Mouse (Mus musculus) stomach, embryonic 16.5 days (tissue): Measurements from ENCODE around the gene Coa3. TPM values are rescaled to one million over a fixed set of nuclear protein-coding genes. Genes with fewer than 3 reads are reported as not detected.
A peak's percentile ranks its signal among the peaks of the same experiment; 100 is the strongest.

Experiments
- ATAC-seq: fragments of 200-750 bp; cut with Nextera tagmentation; 2 replicates; pipeline ENCODE4 v1.8.0; 2017; ENCODE audit warnings: moderate number of reproducible peaks, moderate TSS enrichment; ENCODE audit not compliant: insufficient read depth, low FRiP score
- H3K27ac ChIP-seq: fragments of 300-500 bp; sonication (generic); 2 replicates; pipeline ENCODE4 v1.5.1; 2014; ENCODE audit warnings: low read length
- H3K27me3 ChIP-seq: fragments of 300-500 bp; sonication (generic); 2 replicates; pipeline ENCODE4 v1.6.1; 2014; ENCODE audit warnings: low read length, control low read depth, mixed read lengths; ENCODE audit not compliant: control insufficient read depth, insufficient read depth
- H3K36me3 ChIP-seq: fragments of 300-500 bp; sonication (generic); 2 replicates; pipeline ENCODE4 v1.6.1; 2014; ENCODE audit warnings: low read length; ENCODE audit not compliant: control insufficient read depth, insufficient read depth
- H3K4me1 ChIP-seq: fragments of 300-500 bp; sonication (generic); 2 replicates; pipeline ENCODE4 v1.6.1; 2014; ENCODE audit warnings: low read length, control low read depth, mixed read lengths; ENCODE audit not compliant: control insufficient read depth, insufficient read depth
- H3K4me2 ChIP-seq: fragments of 300-500 bp; sonication (generic); 2 replicates; pipeline ENCODE4 v1.6.1; 2014; ENCODE audit warnings: low read depth, low read length, mixed read lengths
- H3K4me3 ChIP-seq: fragments of 300-500 bp; sonication (generic); replicated peaks from 2 replicates; pipeline ENCODE4 v1.5.1; 2014; ENCODE audit warnings: mild to moderate bottlenecking, low read length
- H3K9ac ChIP-seq: fragments of 300-500 bp; sonication (generic); 2 replicates; pipeline ENCODE4 v1.6.1; 2014; ENCODE audit warnings: low read length
- H3K9me3 ChIP-seq: fragments of 300-500 bp; sonication (generic); replicated peaks from 2 replicates; pipeline ENCODE4 v1.6.1; 2016; ENCODE audit warnings: low read length, control low read depth; ENCODE audit not compliant: control insufficient read depth
- WGBS: fragments of 180-500 bp; shearing (Covaris S2); extraction: QIAGEN DNeasy Blood & Tissue Kit; methylation state at CpG from one replicate; pipeline ENCODE4 v1.1.7; 2014; 5-methylcytosine and 5-hydroxymethylcytosine counted together
- polyA plus RNA-seq: library from polyadenylated mRNA; unstranded; fragments of >200 nt; fragmentation: Nextera tagmentation; extraction: Ambion mirVana; gene quantifications from 2 replicates; pipeline ENCODE4 v1.2.1, GENCODE M21; 2015

The Coa3 gene
- polyA plus RNA-seq, 1 experiment from 2014 or later = 197 TPM

DNA sequence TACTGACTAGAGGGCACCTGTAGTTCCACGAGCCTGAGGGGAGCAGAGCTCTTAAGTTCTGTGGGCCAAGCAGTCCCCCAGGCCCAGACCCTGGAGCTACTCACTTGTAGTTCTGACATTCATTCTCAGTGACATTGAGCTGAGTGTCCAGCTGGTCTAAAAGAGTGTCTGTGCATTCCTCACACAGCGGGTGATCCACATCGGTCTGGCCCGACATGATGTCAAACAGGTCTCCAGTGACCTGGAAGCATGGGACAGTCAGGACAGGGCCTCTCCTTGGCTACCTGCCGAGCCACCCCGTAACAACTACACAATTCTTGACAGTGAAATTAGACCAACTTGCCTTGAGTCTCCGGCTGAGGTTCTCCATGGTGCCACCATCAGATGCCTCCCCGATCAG, 16.3 kb upstream of the Coa3 start:
- H3K4me2 ChIP-seq = no peak overlapping the region
- no peak overlapping the region for H3K9ac ChIP-seq
- no peak overlapping the region for H3K27ac ChIP-seq
- no peak overlapping the region for H3K4me3 ChIP-seq
- no peaks in the 10 kb centered on the region for H3K27me3 ChIP-seq
- H3K4me1 ChIP-seq = no peaks in the 10 kb centered on the region
- WGBS = 94% methylated on average over 8 of the region's 8 CpGs
- no peaks in the 10 kb centered on the region for H3K9me3 ChIP-seq
- peaks cover 13% of the 10 kb centered on the region; the same call in 1 of the 2 replicates for H3K36me3 ChIP-seq
- ATAC-seq = no peak

GRCm38 (mm10) chr11:101291231-101291630, 12.3 kb upstream of the Coa3 start:
- Histone ChIP-seq H3K36me3 (peaks cover 13% of the 10 kb centered on the region), H3K4me3 (no peak overlapping the region), H3K27ac (no peak overlapping the region), H3K4me1 (no peaks in the 10 kb centered on the region), H3K9ac (no peak overlapping the region), H3K9me3 (no peaks in the 10 kb centered on the region), H3K4me2 (no peak overlapping the region), H3K27me3 (no peaks in the 10 kb centered on the region)
- ATAC-seq = no peak
- WGBS = 93% methylated on average over 8 of the region's 8 CpGs

GRCm38 (mm10) chr11:101287306-101287705, 8.4 kb upstream of the Coa3 start:
- Histone ChIP-seq H3K27ac (no peak overlapping the region), H3K36me3 (peaks cover 6% of the 10 kb centered on the region), H3K4me2 (no peak overlapping the region)

GRCm38 (mm10) chr11:101283805-101284204, 4.9 kb upstream of the Coa3 start:
- ATAC-seq = no peak
- no peak overlapping the region for H3K4me2 ChIP-seq
- no peak overlapping the region for H3K9ac ChIP-seq
- H3K27ac ChIP-seq = no peak overlapping the region
- peaks cover 14% of the 10 kb centered on the region for H3K4me1 ChIP-seq
- no peak overlapping the region for H3K4me3 ChIP-seq
- 64% methylated on average over 4 of the region's 4 CpGs for WGBS
- no peaks in the 10 kb centered on the region for H3K27me3 ChIP-seq
- H3K9me3 ChIP-seq = no peaks in the 10 kb centered on the region
- H3K36me3 ChIP-seq = no peaks in the 10 kb centered on the region; the same call in 1 of the 2 replicates

More at GRCm38 (mm10) chr11:101287306-101287705, 8.4 kb upstream of the Coa3 start:
- ATAC-seq = no peak
- H3K9ac ChIP-seq = no peak overlapping the region
- WGBS = 74% methylated on average over 9 of the region's 9 CpGs
- no peaks in the 10 kb centered on the region for H3K9me3 ChIP-seq
- H3K4me1 ChIP-seq = peaks cover 10% of the 10 kb centered on the region; the same call in 1 of the 2 replicates
- no peaks in the 10 kb centered on the region for H3K27me3 ChIP-seq
- H3K4me3 ChIP-seq = no peak overlapping the region

- ATAC-seq = no peak
- H3K4me3 ChIP-seq = no peak overlapping the region
- 32% methylated on average over 5 of the region's 5 CpGs for WGBS
- no peak overlapping the region for H3K9ac ChIP-seq
- no peaks in the 10 kb centered on the region for H3K27me3 ChIP-seq
- H3K4me2 ChIP-seq = no peak overlapping the region
- no peak overlapping the region for H3K27ac ChIP-seq
- no peaks in the 10 kb centered on the region for H3K9me3 ChIP-seq
- no peaks in the 10 kb centered on the region; the same call in 1 of the 2 replicates for H3K36me3 ChIP-seq
- H3K4me1 ChIP-seq = peaks cover 17% of the 10 kb centered on the region
These were observed 4.0 kb upstream of the Coa3 start for GRCm38 (mm10) chr11:101282896-101283295.

DNA sequence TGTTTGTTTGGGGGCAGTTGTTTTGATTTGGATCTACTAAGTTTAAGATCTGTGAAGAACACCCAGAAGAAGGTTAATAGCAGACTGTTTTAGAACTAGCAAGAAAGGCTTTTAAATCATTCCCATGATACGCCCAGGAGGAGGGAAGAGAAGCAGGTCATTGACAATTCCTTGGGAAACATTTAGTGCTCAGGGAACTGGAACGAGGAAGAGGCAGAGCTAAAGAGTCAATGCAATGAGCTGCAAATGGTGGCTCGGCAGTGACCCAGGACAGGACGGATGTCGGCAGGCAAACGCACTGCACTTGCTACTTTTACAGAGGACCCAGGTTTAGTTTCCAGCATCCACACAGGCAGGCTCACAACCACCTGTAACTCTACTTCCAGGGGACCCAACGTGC, 1.9 kb upstream of the Coa3 start:
- Histone ChIP-seq H3K4me3 (no peak overlapping the region), H3K27me3 (no peaks in the 10 kb centered on the region), H3K36me3 (no peaks in the 10 kb centered on the region), H3K9ac (no peak overlapping the region), H3K4me2 (no peak overlapping the region), H3K4me1 (peaks cover 35% of the 10 kb centered on the region), H3K9me3 (no peaks in the 10 kb centered on the region), H3K27ac (no peak overlapping the region)
- WGBS = 47% methylated on average over 7 of the region's 7 CpGs
- ATAC-seq = no peak

- Histone ChIP-seq H3K4me3 (peak overlapping the region; percentile 61), H3K4me2 (peak overlapping the region; percentile 88), H3K9ac (peak overlapping the region; percentile 48), H3K36me3 (no peaks in the 10 kb centered on the region), H3K27me3 (no peaks in the 10 kb centered on the region), H3K4me1 (peaks cover 35% of the 10 kb centered on the region), H3K9me3 (no peaks in the 10 kb centered on the region), H3K27ac (no peak overlapping the region)
- 54% methylated on average over 14 of the region's 14 CpGs for WGBS
- no peak for ATAC-seq
These were observed 267 bp upstream of the Coa3 start for GRCm38 (mm10) chr11:101279193-101279569.

DNA sequence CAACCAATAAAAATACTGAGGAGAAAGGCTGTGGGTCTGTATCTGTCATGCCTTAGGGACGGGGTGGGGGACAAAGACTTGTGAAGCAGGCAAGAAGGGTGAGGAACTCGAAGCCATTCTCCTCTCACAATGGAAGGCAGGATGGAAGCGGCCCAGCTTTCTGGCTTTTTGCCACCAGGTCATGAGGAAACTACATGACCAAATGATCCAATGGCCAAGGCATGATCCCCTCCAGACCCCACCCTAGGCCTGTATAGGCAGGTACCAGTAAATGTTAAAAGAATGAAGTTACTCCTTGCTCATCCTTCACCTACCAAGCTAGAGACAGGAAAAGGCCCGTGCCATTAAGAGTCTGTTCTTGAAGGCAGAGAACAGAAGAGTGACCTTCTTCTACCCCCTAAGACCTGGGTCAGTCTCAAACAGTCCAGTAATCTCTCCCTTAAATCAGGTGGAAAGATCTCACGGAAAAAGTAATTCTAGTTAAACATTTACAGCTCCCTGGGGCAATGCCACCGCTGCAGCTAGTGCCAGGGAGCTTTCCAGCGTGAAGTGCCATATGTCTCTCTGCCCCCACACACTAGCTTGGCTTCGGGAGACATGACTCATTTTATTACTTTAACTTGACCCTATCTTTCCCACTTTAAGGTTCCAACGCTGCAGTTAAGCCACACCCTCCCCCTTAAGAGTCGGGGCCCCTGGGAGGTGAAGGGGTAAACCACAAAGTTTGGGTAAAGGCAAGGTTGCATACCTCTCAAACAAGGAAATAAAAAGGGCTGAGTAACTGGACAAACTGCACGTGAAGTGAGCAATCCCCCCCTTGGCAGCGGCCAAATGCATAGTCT, 1.3 kb downstream of the Coa3 start:
- WGBS = 45% methylated on average over 12 of the region's 12 CpGs
- Histone ChIP-seq H3K36me3 (no peaks in the 10 kb centered on the region), H3K27ac (peak overlapping the region; percentile 83), H3K4me1 (peaks cover 26% of the 10 kb centered on the region), H3K4me3 (peak overlapping the region; percentile 61), H3K27me3 (no peaks in the 10 kb centered on the region), H3K9me3 (no peaks in the 10 kb centered on the region), H3K9ac (peak overlapping the region; percentile 77), H3K4me2 (peak overlapping the region; percentile 88)
- peak; percentile 49; the same call in 1 of the 2 replicates for ATAC-seq

DNA sequence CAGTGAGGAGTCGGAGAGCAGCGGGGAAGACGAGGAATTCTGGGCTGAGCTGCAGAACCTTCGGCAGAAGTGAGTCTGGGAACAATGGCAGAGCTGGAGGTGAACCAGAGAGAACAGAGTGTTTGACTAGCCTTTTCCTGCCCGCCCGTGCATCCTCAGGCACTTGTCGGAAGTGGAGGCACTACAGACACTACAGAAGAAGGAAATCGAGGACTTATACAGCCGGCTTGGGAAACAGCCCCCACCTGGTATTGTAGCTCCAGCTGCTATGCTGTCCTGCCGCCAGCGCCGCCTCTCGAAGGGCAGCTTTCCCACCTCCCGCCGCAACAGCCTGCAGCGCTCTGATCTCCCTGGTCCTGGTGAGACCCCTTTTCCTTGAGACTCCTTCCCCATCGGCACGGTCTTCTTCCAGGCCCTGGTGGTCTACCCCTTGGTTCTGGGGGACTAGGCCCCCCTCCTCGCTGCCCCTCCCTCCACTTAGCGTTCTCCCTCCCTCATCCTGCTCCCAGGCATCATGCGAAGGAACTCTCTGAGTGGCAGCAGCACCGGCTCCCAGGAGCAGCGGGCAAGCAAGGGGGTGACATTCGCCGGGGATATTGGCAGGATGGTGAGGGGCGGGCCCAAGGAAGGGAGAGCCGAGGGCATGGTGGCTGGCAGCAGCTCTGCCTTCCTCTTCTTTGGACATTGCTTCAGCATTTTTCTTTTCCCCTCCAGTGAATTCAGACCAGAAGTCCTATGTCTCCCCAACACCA, 2.4 kb downstream of the Coa3 start:
- peak overlapping the region; percentile 77 for H3K9ac ChIP-seq
- peak overlapping the region; percentile 88 for H3K4me2 ChIP-seq
- H3K27ac ChIP-seq = peak overlapping the region; percentile 83; the same call in 1 of the 2 replicates
- H3K4me3 ChIP-seq = peak overlapping the region; percentile 61; the same call in 1 of the 2 replicates
- 35% methylated on average over 27 of the region's 27 CpGs for WGBS
- H3K27me3 ChIP-seq = no peaks in the 10 kb centered on the region
- no peaks in the 10 kb centered on the region for H3K36me3 ChIP-seq
- ATAC-seq = no peak
- no peaks in the 10 kb centered on the region for H3K9me3 ChIP-seq
- peaks cover 25% of the 10 kb centered on the region for H3K4me1 ChIP-seq
